Mouse (Mus musculus) heart, adult 18-20 months (tissue): ENCODE data around the gene Eif3i. TPM values are rescaled to one million over a fixed set of nuclear protein-coding genes. Genes with fewer than 3 reads are reported as not detected.

Experiments used
- DNase-seq, 2 experiments: peaks; one replicate each; pipeline ENCODE4 v3.0.0; 2021 to 2022; ENCODE audit warnings: mixed read lengths in 1 of 2
- long read RNA-seq, 2 experiments: library from polyadenylated mRNA; stranded (forward); transcript quantifications; one replicate each; pipeline ENCODE4 v2.0.0; 2021
- total RNA-seq, 2 experiments: library from RNA; stranded (reverse); gene quantifications; 2 replicates each; pipeline ENCODE4 v1.2.3; 2021

Eif3i gene
- 100 to 1,000 TPM; 114 to 126 TPM for total RNA-seq
- long read RNA-seq, experiment 1, transcript Eif3i-201 (11 exons, 1,123 nt), result major isoform, 38 of 50 reads
- long read RNA-seq, experiment 1, partial matches to known transcripts, result 10 of 50 reads
- long read RNA-seq, experiment 1, other reads (novel, unspliced or antisense), result 2 of 50 reads
- long read RNA-seq, experiment 2, transcript Eif3i-201 (11 exons, 1,123 nt), result major isoform, 37 of 52 reads
- long read RNA-seq, experiment 2, partial matches to known transcripts, result 14 of 52 reads
- long read RNA-seq, experiment 2, other reads (novel, unspliced or antisense), result 1 of 52 reads

DNA sequence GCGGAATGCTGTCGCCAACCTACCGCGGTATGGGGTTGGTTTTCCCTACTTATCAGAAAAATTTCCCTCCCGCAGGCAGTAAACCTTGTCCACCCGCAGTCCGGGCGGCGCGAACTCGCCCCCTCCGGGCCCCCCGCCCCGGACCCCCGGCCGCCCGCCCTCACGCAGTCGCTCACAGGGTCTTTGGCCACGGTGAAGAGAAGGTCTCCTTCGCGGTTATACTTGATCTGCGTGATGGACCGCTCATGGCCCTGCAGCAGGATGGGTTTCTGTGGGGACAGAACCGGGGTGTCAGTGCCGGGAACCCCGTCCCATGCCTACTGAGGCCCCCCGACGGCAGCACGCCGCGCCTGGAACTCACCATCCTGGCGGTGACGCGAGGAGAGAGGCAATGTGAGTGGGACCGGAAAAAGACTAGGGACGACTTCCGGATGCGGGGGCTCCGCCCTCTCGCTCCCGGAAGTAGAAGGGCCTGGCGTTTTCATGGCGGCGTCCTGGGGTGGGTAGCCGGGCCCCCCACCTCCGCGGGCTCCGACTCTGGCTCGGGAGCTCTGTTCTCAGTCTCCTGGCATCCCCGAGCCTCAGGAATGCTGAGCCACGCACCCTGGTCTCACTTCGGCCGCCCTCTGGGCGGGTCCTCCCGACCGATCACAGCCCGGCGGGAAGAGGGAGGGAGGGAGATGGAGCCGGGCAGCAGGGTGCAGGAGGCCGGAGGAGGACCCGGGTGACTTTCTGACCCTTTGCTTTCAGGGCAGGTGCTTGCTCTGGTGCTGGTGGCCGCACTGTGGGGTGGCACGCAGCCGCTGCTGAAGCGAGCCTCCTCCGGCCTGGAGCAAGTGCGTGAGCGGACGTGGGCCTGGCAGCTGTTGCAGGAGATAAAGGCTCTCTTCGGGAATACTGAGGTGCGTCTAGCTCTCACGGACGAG lies at the start of gene Eif3i, which contains the start of gene Tmem234:
TSS of gene Eif3i (minus strand) at position 416 of the 926 bp plus-strand sequence.
TSS of gene Tmem234 (plus strand) at position 436 of the 926 bp plus-strand sequence.
- DNase-seq, result peak; percentile 89 to 91

- no peak for DNase-seq
Observed at GRCm38 (mm10) chr4:129648656-129649055, 48.2 kb upstream of the Eif3i start.

DNA sequence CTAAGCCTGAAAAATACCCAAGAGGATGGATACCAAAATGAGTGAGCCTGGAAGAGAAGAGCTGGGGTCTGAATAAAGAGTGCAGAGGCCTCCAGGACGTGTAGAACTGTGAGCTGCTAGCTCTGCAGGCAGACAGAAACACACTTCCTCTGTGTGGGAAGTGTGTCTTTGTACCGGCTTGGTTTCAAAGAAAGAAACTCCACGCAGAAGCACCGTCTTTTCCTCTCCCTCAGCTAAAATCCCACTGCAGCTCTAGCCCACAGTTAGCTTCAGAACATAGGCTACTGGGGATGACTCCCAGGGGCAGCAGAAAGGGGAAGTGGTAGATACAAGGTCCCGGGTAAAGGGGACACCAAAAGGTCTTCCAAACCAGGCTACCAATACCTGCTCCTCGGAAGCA lies 44.8 kb upstream of the Eif3i start:
- no peak for DNase-seq

- DNase-seq, result no peak
Observed at GRCm38 (mm10) chr4:129641756-129642155, 41.3 kb upstream of the Eif3i start.

DNA sequence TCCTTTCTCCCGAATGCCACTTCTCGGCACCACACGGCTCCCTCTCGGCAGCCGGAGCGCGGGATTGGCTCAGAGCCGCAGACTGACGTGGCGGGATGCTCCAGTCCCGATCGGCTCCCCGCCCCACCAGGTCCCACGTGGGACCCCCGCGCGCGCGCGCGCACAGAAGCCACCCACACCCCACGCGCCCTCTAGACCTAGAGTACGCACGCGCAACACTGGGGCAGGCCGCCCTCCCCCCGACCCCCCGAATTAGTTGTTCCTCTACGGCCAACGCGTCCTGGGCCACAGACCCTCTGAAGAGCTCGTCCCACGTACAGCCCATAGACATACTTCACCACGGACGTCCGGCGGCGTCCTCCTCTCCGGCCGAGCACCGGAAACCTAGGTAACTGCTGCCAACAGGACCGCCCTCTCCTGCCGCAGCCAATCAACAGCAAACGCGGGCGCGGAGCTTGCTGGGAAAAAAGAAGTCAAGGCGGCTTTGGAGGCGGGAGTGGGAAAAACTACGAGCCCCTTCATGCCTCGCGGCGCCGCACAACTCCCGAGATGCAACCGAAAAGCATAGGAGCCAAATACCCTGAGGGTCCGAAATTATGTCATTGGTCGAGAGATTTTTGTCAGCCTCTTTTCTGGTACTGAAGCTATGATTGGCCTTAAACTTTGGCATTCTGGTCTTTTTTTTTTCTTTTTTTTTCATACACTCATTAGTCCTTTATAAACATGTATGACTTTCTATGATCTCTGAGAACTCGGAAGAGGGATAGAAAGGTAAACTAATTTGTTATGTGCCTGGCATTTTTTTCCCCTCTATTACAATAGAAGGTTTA lies 40.4 kb upstream of the Eif3i start, which contains the start of gene Txlna:
TSS of gene Txlna (minus strand) at position 428 of the 830 bp plus-strand sequence.
- peak; percentile 98 for DNase-seq

DNA sequence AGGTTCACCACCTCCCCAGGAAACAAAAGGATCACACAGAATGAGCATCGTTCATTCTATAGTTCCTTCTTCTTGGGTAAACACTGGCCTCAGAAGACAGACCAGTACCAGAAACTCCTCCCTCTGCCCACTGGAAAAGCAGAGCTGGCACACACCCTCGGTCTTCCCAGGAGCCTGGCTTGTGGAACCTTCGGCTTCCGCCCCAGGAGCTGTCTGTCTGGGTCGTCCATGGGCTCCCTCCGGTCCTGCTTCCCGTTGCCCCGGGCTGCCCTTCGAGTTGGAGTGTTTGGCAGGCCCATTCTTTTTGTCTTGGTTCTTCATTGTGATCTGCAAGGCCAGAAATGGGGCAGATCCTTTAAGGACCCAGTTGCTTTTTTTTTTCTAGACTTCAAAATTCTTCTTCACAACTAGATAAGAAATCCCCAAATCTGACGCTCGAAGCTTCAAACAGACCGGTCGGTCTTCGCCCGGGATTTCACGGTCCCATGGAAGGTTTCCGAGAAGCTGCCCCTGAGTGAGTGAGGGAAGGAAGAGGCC lies 39.7 kb upstream of the Eif3i start:
- peak; percentile 45 to 63 for DNase-seq

DNA sequence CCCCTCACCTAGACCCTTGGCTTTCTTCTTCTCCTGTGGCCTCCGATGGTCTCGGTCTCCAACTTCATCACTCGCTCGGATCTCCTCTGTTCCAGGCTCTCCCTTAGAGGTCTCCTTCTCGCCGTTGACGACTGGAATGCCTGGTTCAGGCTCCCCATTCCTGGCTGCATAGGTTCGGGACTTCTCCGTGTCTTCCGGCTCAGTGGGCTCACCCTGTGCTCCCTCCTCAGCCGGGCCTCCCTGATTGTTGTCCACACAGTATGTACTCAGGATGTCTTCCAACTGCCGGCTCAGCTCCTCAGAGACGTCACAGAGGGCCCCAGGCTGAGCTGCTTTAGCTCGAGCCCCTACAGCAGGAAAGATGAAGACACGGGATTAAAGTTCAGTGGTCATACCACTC lies 38.8 kb upstream of the Eif3i start:
- no peak for DNase-seq

- no peak for DNase-seq
Observed at GRCm38 (mm10) chr4:129633852-129634251, 33.4 kb upstream of the Eif3i start.

DNA sequence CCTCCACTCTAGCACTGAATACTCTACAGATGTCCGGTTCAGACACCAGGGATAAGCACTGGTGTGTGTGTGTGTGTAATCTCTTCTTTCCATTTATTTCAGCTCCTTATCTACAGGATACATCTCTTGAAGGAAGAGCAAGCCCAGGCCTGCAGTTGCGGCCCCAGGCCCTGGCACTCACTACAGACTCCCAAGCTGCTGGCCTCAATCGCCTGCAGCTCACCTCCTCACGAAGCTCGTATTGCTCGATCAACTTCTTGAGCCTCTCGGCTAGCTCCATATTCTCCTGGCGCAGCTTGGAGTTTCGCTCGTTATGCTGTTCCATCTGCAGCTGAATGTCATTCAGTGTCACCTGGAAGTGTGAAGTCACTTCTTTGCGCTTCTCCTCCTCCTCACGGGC lies 31.4 kb upstream of the Eif3i start:
- DNase-seq, result no peak

DNA sequence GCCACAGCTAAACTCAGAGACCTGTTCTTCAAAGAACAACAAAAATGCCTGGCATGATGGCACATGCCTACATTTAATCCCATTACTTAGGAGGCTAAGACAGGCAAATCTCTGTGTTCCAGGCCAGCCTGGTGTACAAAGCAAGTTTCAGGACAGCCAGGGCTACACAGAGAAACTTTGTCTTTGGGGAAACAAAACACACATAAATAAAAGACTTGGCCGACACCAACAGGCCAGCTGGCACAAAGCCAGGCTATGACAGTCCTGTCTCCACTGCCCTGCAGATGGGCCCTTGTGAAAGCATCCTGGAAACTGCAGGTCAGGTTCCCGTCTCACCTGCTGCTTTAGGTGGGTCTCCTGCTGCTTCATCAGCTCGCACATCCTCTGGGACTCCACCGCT lies 30.5 kb upstream of the Eif3i start:
- DNase-seq, result peak in 1 of 2 experiments; percentile 31

DNA sequence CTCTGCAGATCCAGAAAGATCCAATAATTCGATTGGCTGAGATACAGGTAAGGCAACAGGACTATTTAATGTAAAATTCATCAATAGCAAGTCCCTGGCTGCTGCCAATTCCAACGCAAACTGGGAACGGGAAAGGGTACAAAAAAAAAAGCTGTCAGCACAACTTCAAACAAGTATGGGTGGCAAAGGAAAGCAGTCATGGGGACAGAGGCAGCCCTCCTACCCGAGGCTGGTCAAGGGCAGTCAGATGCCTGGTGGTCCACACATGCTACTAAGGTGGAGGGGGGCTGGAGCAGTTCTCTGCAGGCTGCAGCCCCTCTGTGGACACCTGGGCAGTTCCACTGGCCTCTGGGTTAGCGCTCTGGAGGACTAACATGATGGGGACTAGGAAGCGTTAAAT lies 25.6 kb upstream of the Eif3i start:
- DNase-seq, result no peak

- DNase-seq, result no peak
Observed at GRCm38 (mm10) chr4:129625496-129625895, 25.0 kb upstream of the Eif3i start.

GRCm38 (mm10) chr4:129625029-129625370 lies 24.6 kb upstream of the Eif3i start:
- DNase-seq, result peak; percentile 59 to 67

DNA sequence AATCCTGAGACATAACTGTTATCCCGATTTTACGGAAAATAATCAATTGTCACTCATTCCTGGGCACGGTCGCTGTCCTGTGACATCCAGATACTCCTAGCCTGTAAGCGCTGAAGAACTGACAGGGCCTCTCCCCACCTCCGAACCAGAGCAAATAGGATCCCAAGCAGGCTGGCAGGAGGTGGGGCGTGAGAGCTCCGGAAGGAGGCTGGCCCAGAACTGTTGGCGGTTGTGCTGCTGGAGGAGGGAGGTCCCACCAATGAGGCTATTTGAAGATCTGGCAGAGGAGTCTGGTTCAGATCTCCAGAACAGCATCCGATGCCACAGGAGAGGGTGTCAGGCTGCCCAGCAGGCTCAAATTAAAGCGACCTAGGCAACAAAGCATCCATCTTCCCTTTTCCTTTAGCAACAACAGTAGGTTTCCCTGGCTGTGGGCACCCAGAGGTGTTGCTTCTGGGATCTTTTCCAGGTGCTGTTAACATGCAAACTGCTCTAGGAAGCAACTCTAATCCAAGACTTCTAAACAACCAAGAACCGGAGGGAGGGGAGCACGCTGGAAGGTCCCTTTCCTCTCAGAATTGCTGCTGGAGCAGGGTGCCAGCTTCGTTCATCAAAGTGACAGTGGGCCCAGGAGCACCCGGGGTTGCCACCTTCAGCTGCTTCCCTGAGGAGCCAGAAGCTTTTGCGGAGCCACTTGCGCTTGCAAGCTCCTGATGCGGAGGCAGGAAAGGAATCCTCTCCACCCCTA lies 24.0 kb upstream of the Eif3i start:
- DNase-seq, result peak; percentile 86 to 95

DNA sequence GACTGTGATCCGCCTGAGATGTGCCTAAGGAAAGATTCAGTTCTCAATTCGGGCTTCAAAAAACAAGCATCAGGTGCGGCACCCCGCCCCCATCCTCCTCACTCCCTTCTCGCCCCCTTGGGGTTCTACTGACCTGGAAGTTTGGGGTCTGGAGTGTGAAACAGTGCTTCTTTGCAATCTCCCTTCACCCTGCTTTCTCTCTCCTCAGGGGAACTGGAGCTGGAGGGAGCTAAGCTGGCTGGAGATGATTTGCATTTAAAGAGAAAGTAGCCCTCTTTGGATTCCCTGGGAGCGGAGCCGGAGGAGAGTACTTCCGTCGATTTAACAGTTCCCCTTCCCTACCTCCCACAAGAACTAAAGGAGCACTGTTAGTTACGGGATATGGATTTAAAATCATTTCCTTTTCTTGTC lies 23.2 kb upstream of the Eif3i start, which contains the start of gene Ccdc28b:
TSS of gene Ccdc28b (minus strand) at position 267 of the 411 bp plus-strand sequence.
- DNase-seq, result peak; percentile 79

DNA sequence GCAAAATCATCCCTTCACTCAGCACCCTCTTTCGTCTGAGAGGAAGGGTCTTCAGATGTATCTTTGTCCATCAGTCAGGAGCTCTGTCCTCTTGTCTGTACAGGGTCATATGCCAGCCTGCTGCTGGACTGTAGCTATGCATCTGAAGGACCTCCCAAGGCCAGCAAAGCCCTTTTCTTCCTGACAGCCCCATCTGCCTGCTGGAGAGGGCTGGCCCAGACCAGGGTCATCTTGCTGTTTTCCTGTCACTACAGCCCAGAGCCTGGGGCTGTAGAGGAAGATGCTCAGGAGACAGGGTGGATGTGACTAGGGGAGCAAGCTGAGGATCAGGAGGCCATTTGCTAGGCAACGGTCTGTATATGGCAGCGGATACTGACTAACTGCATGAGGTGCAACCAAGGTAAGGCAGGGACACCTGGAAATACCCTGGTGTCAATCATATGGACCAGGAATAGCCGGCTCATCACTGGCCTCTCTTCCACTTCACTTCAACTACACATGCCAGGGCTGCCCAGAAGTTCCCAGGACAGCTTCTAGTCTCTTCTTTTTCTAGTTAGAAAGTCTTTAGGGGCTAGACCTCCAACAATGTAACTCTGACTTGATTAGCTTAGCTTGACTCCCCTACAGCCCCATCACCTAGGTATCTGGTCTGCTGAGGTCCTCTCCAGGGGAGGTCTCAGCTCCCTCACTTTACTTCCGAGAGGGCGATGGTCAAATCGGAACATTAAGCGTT lies 22.5 kb upstream of the Eif3i start:
- DNase-seq, result no peak

DNA sequence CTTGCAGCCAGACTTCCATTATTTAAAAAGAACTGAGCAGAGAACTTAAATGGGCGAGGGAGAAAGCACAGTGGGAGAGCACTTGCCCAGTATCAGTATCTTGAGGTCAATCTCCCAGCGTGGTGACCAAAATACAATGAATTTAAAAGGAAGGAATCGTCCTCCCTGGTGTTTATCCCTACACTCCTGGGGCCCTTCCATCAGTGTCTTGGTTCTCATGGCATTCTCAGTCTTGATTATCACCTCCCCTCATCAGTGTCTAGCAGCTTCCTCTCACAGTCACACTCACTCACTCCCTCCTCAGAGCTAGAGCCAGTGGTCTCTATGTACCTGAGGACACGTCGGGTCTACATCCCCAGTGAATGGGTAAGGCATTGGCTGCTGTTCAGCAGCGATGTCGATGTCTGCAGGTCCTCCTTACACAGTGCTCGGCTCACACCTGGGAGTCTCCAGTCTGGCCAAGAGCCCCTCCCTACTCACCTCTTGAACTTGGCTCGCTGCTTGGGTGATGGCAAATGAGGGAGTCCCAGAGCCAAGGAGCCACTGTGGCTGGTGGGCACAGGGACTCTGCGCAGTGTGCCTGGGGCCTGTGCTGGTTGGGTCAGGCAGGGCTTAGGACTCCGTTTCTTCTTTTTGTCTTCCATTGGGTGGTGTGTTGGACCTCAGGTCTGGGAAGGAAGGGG lies 21.8 kb upstream of the Eif3i start:
- DNase-seq, result no peak

DNA sequence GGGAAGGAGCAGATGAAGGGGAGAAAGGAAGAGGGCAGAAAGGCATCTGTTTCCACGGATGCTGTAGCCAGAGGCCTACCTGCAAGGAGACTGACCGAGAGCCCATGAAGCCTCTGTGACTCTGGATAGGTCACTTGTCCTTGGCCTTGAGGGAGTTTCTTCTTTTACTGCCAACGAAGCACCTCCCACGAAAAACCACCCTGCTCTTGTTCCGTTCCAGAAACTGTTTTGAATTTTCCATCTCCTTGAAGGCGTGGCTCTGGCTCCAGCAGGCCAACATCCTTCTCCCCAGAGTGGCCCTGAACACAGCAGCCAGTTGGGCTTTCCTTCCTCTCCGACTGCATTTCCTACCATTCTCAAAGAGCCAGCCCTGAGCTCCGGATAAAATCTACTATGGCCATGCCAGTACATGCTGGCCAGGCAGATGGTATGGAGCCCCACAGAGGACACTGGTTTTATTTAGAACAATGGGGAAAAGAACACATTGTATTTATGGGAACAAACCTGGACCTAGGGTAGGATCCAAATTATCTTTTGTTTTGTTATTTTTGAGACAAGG lies 20.9 kb upstream of the Eif3i start:
- peak; percentile 72 to 87 for DNase-seq
